Mouse (Mus musculus) hindlimb bud, embryonic 11.5 days (tissue): ENCODE results near the gene Ubtd1.

ENCODE experiments used
- DNase-seq: peaks from one replicate; pipeline ENCODE4 v3.0.0-alpha.2; 2012; ENCODE audit warnings: low read depth, low spot score; ENCODE audit errors: extremely low spot score

Ubtd1 gene

GRCm38 (mm10) chr19:42019011-42019522 is 37.5 kb downstream of the Ubtd1 start:
- no peak for DNase-seq

GRCm38 (mm10) chr19:42021681-42022541 is 40.3 kb downstream of the Ubtd1 start:
- no peak for DNase-seq

GRCm38 (mm10) chr19:42022542-42022848 is 40.9 kb downstream of the Ubtd1 start:
- DNase-seq: no peak

- DNase-seq: peak; percentile 44
Observed at GRCm38 (mm10) chr19:42026158-42026557, 44.6 kb downstream of the Ubtd1 start.

- DNase-seq: no peak
Observed at GRCm38 (mm10) chr19:42031112-42031511, 49.5 kb downstream of the Ubtd1 start.

GRCm38 (mm10) chr19:42033611-42034010 is 52.0 kb downstream of the Ubtd1 start:
- no peak for DNase-seq

- DNase-seq: no peak
Observed at GRCm38 (mm10) chr19:42034146-42034775, 52.7 kb downstream of the Ubtd1 start.

- no peak for DNase-seq
Observed at GRCm38 (mm10) chr19:42034881-42035455, 53.4 kb downstream of the Ubtd1 start.

GRCm38 (mm10) chr19:42035456-42036248 is 54.1 kb downstream of the Ubtd1 start, which contains the start of gene Ankrd2:
Gene Ankrd2, plus strand, starts transcription at chr19:42036000.
- DNase-seq: peak; percentile 28

- DNase-seq: no peak
Observed at GRCm38 (mm10) chr19:42036357-42036756, 54.8 kb downstream of the Ubtd1 start.

GRCm38 (mm10) chr19:42037167-42037702 is 55.7 kb downstream of the Ubtd1 start:
- no peak for DNase-seq

- no peak for DNase-seq
Observed at GRCm38 (mm10) chr19:42038310-42038709, 56.7 kb downstream of the Ubtd1 start.

- DNase-seq: no peak
Observed at GRCm38 (mm10) chr19:42043988-42044387, 62.4 kb downstream of the Ubtd1 start.

GRCm38 (mm10) chr19:42045269-42046102 is 63.9 kb downstream of the Ubtd1 start, which contains the start of gene Hoga1:
Gene Hoga1, plus strand, starts transcription at chr19:42045610.
- DNase-seq: peak; percentile 35

- DNase-seq: no peak
Observed at GRCm38 (mm10) chr19:42050251-42050650, 68.7 kb downstream of the Ubtd1 start.

- DNase-seq: no peak
Observed at GRCm38 (mm10) chr19:42051351-42051750, 69.8 kb downstream of the Ubtd1 start.

- no peak for DNase-seq
Observed at GRCm38 (mm10) chr19:42051948-42052347, 70.4 kb downstream of the Ubtd1 start, which contains the start of gene 4933411K16Rik. Gene 4933411K16Rik, plus strand, starts transcription at chr19:42052248.

GRCm38 (mm10) chr19:42054255-42054654 is 72.7 kb downstream of the Ubtd1 start:
- DNase-seq: no peak

- no peak for DNase-seq
Observed at GRCm38 (mm10) chr19:42055881-42056280, 74.3 kb downstream of the Ubtd1 start.
